Mouse (Mus musculus): ENCODE data around the gene Tmem179b.
"Not testable (repeated sequence)": the region's sequence is repeated elsewhere in the genome, so short reads cannot be mapped to it uniquely, and the experiment has no call there.

The Tmem179b gene

GRCm38 (mm10) chr19:8734334-8734733 is 39.9 kb downstream of the Tmem179b start:
- DNase-seq (ENCODE audit: low spot score in 2 of 2) = no peak

GRCm38 (mm10) chr19:8728335-8729099 is 45.8 kb downstream of the Tmem179b start:
- not testable (repeated sequence) for DNase-seq (ENCODE audit: low spot score in 2 of 2)

DNA sequence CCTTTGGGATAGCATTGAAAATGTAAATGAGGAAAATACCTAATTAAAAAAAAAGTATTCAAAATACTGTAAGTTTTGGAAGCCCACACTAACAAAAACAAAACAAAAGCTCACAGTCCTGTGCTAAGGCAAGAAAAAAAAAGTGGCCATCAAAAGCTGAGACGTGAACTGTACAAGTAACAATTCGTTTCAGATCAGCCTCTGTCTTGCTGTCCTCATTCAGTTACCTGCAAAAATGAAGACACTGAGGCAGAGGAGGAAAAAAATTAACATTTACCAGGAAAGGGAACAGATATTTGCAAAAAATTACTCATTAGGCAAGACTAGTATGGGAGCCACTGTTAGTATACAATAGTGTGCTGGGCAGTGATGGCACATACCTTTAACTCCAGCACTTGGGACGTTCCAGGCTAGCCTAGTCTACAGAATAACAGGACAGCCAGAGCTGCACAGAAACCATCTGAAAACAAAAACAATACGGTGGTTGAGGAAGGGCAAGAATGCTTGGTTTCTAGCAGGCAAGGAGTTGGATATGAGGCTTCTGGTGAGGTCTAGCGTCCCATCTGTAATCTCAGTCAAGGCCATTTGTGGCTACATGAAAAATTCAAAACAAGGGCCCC is 46.7 kb downstream of the Tmem179b start:
- DNase-seq (ENCODE audit: low spot score in 2 of 2) = no peak

GRCm38 (mm10) chr19:8726609-8727390 is 47.5 kb downstream of the Tmem179b start:
- DNase-seq (ENCODE audit: low spot score in 2 of 2) = no peak

GRCm38 (mm10) chr19:8725081-8725613 is 49.1 kb downstream of the Tmem179b start:
- DNase-seq (ENCODE audit: low spot score in 2 of 2) = no peak

DNA sequence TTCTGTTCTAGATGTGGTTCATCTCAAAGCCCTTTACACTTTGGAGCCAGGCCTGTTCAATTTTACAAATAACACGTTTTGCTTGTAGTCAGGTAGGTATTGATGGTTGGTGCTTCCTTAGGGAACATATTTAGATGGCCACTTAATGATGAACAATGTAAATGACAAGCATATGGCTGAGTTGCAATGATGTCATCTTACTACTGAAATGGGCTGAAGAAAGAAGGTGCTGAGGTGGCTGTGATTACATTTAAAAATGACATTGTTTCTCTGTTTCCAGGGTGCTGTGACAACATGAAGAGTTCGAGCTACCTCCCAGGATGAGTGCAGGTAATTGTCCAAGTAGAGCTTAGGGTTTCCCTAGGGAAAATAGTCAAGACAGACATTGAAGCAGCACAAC is 49.9 kb downstream of the Tmem179b start:
- DNase-seq (ENCODE audit: low spot score in 2 of 2) = no peak

DNA sequence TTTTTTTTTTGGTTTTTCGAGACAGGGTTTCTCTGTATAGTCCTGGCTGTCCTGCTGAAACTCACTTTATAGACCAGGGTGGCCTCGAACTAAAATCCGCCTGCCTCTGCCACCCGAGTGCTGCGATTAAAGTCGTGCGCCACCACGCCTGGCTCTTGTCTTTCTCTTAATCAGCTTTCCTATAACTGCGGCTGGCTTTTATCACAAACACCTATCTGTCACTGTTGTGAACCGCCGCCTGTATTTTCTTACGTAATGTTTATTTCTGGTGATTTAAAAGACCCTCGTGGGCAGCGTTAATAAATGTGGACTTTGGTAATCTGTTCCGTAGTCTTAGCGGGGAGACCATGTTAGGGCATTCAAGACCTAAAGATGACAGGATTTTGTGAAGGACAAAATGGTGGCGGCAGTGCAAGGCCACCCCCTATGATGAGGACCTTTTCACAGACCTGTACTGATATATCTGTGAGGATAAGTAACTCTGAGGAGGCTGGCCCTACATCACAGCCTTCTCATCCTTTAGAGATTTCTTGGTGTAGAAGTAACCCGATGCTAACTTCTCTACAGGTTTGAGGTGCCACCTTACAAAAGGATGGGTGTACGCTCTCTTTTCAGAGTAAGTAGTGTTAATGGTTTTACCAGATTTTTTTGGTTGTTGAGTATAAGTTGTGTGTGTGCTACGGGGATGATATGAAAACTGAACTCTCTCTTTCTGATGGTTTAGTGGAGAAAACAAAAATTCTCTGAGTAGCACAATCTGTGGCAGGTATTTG is 50.5 kb downstream of the Tmem179b start:
- no peak for DNase-seq (ENCODE audit: low spot score in 2 of 2)

DNA sequence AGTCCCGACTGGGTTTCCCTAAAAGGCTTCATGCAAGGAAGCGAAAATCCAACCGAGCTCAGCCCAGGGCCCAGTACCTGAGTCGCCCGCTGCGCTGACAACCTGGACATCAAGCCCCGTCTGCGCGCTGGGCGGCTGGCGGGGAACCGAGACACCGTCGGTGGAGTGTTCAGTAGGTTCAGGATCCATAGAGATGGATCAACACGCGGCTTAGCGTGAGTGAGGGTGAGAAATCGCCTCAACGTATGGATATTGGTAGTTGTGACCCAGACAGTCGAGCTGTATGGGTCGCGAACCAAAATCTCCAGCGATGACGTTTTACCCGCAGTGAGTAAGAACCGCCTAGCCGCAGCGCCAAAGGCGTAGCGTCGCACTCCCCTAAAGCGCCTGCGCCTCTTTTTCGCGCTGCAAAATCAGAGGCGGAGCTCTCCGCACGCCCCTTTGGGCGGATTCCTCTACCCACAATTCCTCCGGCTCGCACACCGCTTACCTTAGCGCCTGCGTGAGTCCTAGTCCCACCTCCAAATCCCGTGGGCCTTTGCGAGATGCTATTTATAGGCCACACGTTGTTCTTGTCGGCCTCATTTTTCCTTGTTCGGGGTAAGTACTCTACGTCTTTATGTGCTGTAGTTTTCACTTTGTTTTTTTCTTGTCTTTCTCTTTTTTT is 51.2 kb downstream of the Tmem179b start, which contains the start of gene Slc3a2:
Gene Slc3a2, minus strand, starts transcription at position 463 of the 667 bp plus-strand sequence.
- peak; percentile 95 to 96 for DNase-seq (ENCODE audit: low spot score in 2 of 2)

- DNase-seq (ENCODE audit: low spot score in 2 of 2) = no peak
Observed at GRCm38 (mm10) chr19:8722559-8722906, 51.7 kb downstream of the Tmem179b start.

All from frontal cortex, postnatal 10 days (tissue).